Mouse (Mus musculus): ENCODE measurements at regions not wholly inside any gene's neighbourhood (a gene's known extent, or its start where the extent isn't known, plus 50 kb on each side); places are given as distances from the start of the nearest gene placed in this dataset.
A peak's percentile ranks its signal among the peaks of the same experiment; 100 is the strongest.
"Not testable (repeated sequence)": the region's sequence is repeated elsewhere in the genome, so short reads cannot be mapped to it uniquely, and the experiment has no call there.

- DNase-seq (ENCODE audit: low spot score) = no peak
Measured at GRCm38 (mm10) chr4:66691598-66692220, 135.7 kb upstream of the Tlr4 start.

- DNase-seq (ENCODE audit: low spot score) = no peak
Measured at GRCm38 (mm10) chr4:66693982-66694578, 133.3 kb upstream of the Tlr4 start.

GRCm38 (mm10) chr4:66715821-66716760, 111.3 kb upstream of the Tlr4 start:
- peak; percentile 18 for DNase-seq (ENCODE audit: low spot score)

GRCm38 (mm10) chr4:66737407-66737806, 90.0 kb upstream of the Tlr4 start:
- DNase-seq (ENCODE audit: low spot score) = no peak

GRCm38 (mm10) chr4:66743421-66743820, 84.0 kb upstream of the Tlr4 start:
- DNase-seq (ENCODE audit: low spot score) = not testable (repeated sequence)

GRCm38 (mm10) chr4:66768762-66769161, 58.6 kb upstream of the Tlr4 start:
- peak; percentile 65 for DNase-seq (ENCODE audit: low spot score)
